Mouse (Mus musculus): ENCODE results near the gene Ces2f.
"Not testable (repeated sequence)": the region's sequence is repeated elsewhere in the genome, so short reads cannot be mapped to it uniquely, and the experiment has no call there.

Ces2f gene

GRCm38 (mm10) chr8:104947056-104947455 lies at the start of gene Ces2f:
Gene Ces2f (plus strand): TSS chr8:104947356.
- DNase-seq = no peak

- no peak for DNase-seq
Measured at GRCm38 (mm10) chr8:104901746-104902145, 45.4 kb upstream of the Ces2f start.

- no peak for DNase-seq
Measured at GRCm38 (mm10) chr8:104907111-104907510, 40.0 kb upstream of the Ces2f start.

GRCm38 (mm10) chr8:104909021-104909420 lies 38.1 kb upstream of the Ces2f start:
- DNase-seq = peak; percentile 72

- DNase-seq = not testable (repeated sequence)
Measured at GRCm38 (mm10) chr8:104909651-104910050, 37.5 kb upstream of the Ces2f start.

GRCm38 (mm10) chr8:104925972-104926596 lies 21.1 kb upstream of the Ces2f start, which contains the start of gene Ces2e:
Gene Ces2e (plus strand): TSS chr8:104926260.
- DNase-seq = peak; percentile 44

GRCm38 (mm10) chr8:104927301-104927700 lies 19.9 kb upstream of the Ces2f start:
- no peak for DNase-seq

- DNase-seq = no peak
Measured at GRCm38 (mm10) chr8:104944665-104945064, 2.5 kb upstream of the Ces2f start.

GRCm38 (mm10) chr8:104949031-104949430 lies 1.9 kb downstream of the Ces2f start:
- peak; percentile 65 for DNase-seq

- peak; percentile 23 for DNase-seq
Measured at GRCm38 (mm10) chr8:104961537-104961961, 14.4 kb downstream of the Ces2f start, which contains the start of gene Ces2g. Gene Ces2g (plus strand): TSS chr8:104961718.

- DNase-seq = no peak
Measured at GRCm38 (mm10) chr8:104962229-104962901, 15.2 kb downstream of the Ces2f start.

- DNase-seq = no peak
Measured at GRCm38 (mm10) chr8:104963375-104963894, 16.3 kb downstream of the Ces2f start.

GRCm38 (mm10) chr8:104984126-104984525 lies 37.0 kb downstream of the Ces2f start:
- peak; percentile 26 for DNase-seq

GRCm38 (mm10) chr8:104984942-104985341 lies 37.8 kb downstream of the Ces2f start:
- peak; percentile 92 for DNase-seq

- DNase-seq = peak; percentile 67
Measured at GRCm38 (mm10) chr8:104998191-104998590, 51.0 kb downstream of the Ces2f start.

- no peak for DNase-seq
Measured at GRCm38 (mm10) chr8:104999183-104999582, 52.0 kb downstream of the Ces2f start.

- peak; percentile 89 for DNase-seq
Measured at GRCm38 (mm10) chr8:105000586-105000985, 53.4 kb downstream of the Ces2f start, which contains the start of gene Ces2h. Gene Ces2h (plus strand): TSS chr8:105000853.
